Mouse (Mus musculus): ENCODE measurements around the gene Rpl14. TPM values are rescaled to one million over a fixed set of nuclear protein-coding genes. Genes with fewer than 3 reads are reported as not detected.

The Rpl14 gene
- 444 and 592 TPM in 2 replicates for polyA plus RNA-seq (2012; rRNA removed)

GRCm38 (mm10) chr9:120570741-120571592 is at the start of gene Rpl14:
Gene Rpl14, plus strand, starts transcription at chr9:120571444.

GRCm38 (mm10) chr9:120539662-120540251 is 31.5 kb upstream of the Rpl14 start, which contains the start of gene Entpd3:
Gene Entpd3, plus strand, starts transcription at chr9:120539818.

Other genes with a start within 250 kb of the Rpl14 start
- 61.1 and 62.5 TPM in 2 replicates for gene Eif1b, start 79.2 kb upstream of the Rpl14 start, polyA plus RNA-seq (2012; rRNA removed)
- gene Entpd3, start 31.6 kb upstream of the Rpl14 start, polyA plus RNA-seq (2012; rRNA removed) = 10.5 and 12.4 TPM in 2 replicates

Measured in ovary, adult 2 months (tissue).